Mouse (Mus musculus) intestine, postnatal 0 days (tissue): ENCODE results near the gene Itgb1bp1. TPM values are rescaled to one million over a fixed set of nuclear protein-coding genes. Genes with fewer than 3 reads are reported as not detected.

Experiments
- ATAC-seq: fragments of 200-750 bp; cut with Nextera tagmentation; 2 replicates; pipeline ENCODE4 v1.8.0; 2017; ENCODE audit warnings: mild to moderate bottlenecking, moderate TSS enrichment, moderate library complexity
- H3K27ac ChIP-seq: fragments of 300-500 bp; sonication (generic); 2 replicates; pipeline ENCODE4 v1.5.1; 2014; ENCODE audit warnings: mild to moderate bottlenecking, low read depth, low read length, moderate library complexity
- H3K27me3 ChIP-seq: fragments of 300-500 bp; sonication (generic); replicated peaks from 2 replicates; pipeline ENCODE4 v1.6.1; 2014; ENCODE audit warnings: low read length, mixed read lengths; ENCODE audit not compliant: control insufficient read depth, insufficient read depth
- H3K36me3 ChIP-seq: fragments of 300-500 bp; sonication (generic); 2 replicates; pipeline ENCODE4 v1.6.1; 2014; ENCODE audit warnings: mild to moderate bottlenecking, moderate library complexity; ENCODE audit not compliant: control insufficient read depth, insufficient read depth
- H3K4me1 ChIP-seq: fragments of 300-500 bp; sonication (generic); replicated peaks from 2 replicates; pipeline ENCODE4 v1.6.1; 2014; ENCODE audit warnings: antibody characterized with exemption, low read length, mixed read lengths; ENCODE audit not compliant: control insufficient read depth, insufficient read depth
- H3K4me2 ChIP-seq: fragments of 300-500 bp; sonication (generic); replicated peaks from 2 replicates; pipeline ENCODE4 v1.6.1; 2014; ENCODE audit warnings: low read depth, mild to moderate bottlenecking, moderate library complexity
- H3K4me3 ChIP-seq: fragments of 300-500 bp; sonication (generic); 2 replicates; pipeline ENCODE4 v1.5.1; 2014; ENCODE audit warnings: low read depth, low read length
- H3K9ac ChIP-seq: fragments of 300-500 bp; sonication (generic); 2 replicates; pipeline ENCODE4 v1.6.1; 2014; ENCODE audit warnings: mild to moderate bottlenecking, low read depth, low read length
- H3K9me3 ChIP-seq: fragments of 300-500 bp; sonication (generic); 2 replicates; pipeline ENCODE4 v1.6.1; 2016; ENCODE audit warnings: mixed run types; ENCODE audit not compliant: control insufficient read depth
- CTCF ChIP-seq: sonication (generic); IDR thresholded peaks from 2 replicates; pipeline ENCODE4 v1.5.1; 2016; ENCODE audit warnings: low read depth, mild to moderate bottlenecking, control low read depth, antibody characterized with exemption, moderate library complexity
- WGBS: fragments of 180-500 bp; shearing (Covaris S2); extraction: QIAGEN DNeasy Blood & Tissue Kit; methylation state at CpG from one replicate; pipeline ENCODE4 v1.1.7; 2014; 5-methylcytosine and 5-hydroxymethylcytosine counted together
- polyA plus RNA-seq: library from polyadenylated mRNA; unstranded; fragments of >200 nt; fragmentation: Nextera tagmentation; extraction: Ambion mirVana; gene quantifications from 2 replicates; pipeline ENCODE4 v1.2.1, GENCODE M21; 2015

Gene Itgb1bp1
- polyA plus RNA-seq, 1 experiment from 2014 or later: 34.4 TPM

- H3K27ac ChIP-seq: no peak overlapping the region
- TF ChIP-seq CTCF: no peak
- H3K27me3 ChIP-seq: no peaks in the 10 kb centered on the region
- H3K36me3 ChIP-seq: peaks cover 22% of the 10 kb centered on the region
- H3K4me3 ChIP-seq: no peak overlapping the region
- H3K4me2 ChIP-seq: no peak overlapping the region
- H3K4me1 ChIP-seq: 0 out of 2 replicates have a peak, but pooled peaks cover 3% of the 10 kb centered on the region
- no peak overlapping the region for H3K9ac ChIP-seq
- 81% methylated on average over 3 of the region's 3 CpGs for WGBS
- no peaks in the 10 kb centered on the region for H3K9me3 ChIP-seq
- no peak for ATAC-seq
These were observed 44.1 kb downstream of the Itgb1bp1 start for GRCm38 (mm10) chr12:21241965-21242364.

- WGBS: 74% methylated on average over 2 of the region's 2 CpGs
- Histone ChIP-seq H3K9me3 (no peaks in the 10 kb centered on the region), H3K4me2 (no peak overlapping the region), H3K4me1 (no peaks in the 10 kb centered on the region), H3K4me3 (no peak overlapping the region), H3K36me3 (peaks cover 19% of the 10 kb centered on the region), H3K27ac (no peak overlapping the region), H3K27me3 (no peaks in the 10 kb centered on the region), H3K9ac (no peak overlapping the region)
- TF ChIP-seq CTCF: no peak
- peak; percentile 69 for ATAC-seq
These were observed 51.5 kb downstream of the Itgb1bp1 start for GRCm38 (mm10) chr12:21234560-21234959.

GRCm38 (mm10) chr12:21233727-21234126 lies 52.4 kb downstream of the Itgb1bp1 start:
- Histone ChIP-seq H3K27me3 (no peaks in the 10 kb centered on the region), H3K4me3 (no peak overlapping the region), H3K27ac (no peak overlapping the region), H3K36me3 (peaks cover 10% of the 10 kb centered on the region), H3K4me1 (no peaks in the 10 kb centered on the region), H3K9ac (no peak overlapping the region), H3K9me3 (no peaks in the 10 kb centered on the region), H3K4me2 (no peak overlapping the region)
- no peak for TF ChIP-seq CTCF
- no peak for ATAC-seq
- 89% methylated on average over 7 of the region's 7 CpGs for WGBS

GRCm38 (mm10) chr12:21229076-21229918 lies 56.8 kb downstream of the Itgb1bp1 start:
- ATAC-seq: no peak
- no peak overlapping the region for H3K9ac ChIP-seq
- H3K27me3 ChIP-seq: no peaks in the 10 kb centered on the region
- no peak overlapping the region for H3K4me3 ChIP-seq
- no peak overlapping the region for H3K27ac ChIP-seq
- no peak for TF ChIP-seq CTCF
- 69% methylated on average over 17 of the region's 17 CpGs for WGBS
- H3K4me2 ChIP-seq: no peak overlapping the region
- 0 out of 2 replicates have a peak, but pooled peaks cover 4% of the 10 kb centered on the region for H3K4me1 ChIP-seq
- H3K9me3 ChIP-seq: no peaks in the 10 kb centered on the region
- H3K36me3 ChIP-seq: no peaks in the 10 kb centered on the region

GRCm38 (mm10) chr12:21228650-21229049 lies 57.4 kb downstream of the Itgb1bp1 start:
- ATAC-seq: no peak
- Histone ChIP-seq H3K9me3 (no peaks in the 10 kb centered on the region), H3K4me3 (no peak overlapping the region), H3K9ac (no peak overlapping the region), H3K4me1 (0 out of 2 replicates have a peak, but pooled peaks cover 4% of the 10 kb centered on the region), H3K36me3 (no peaks in the 10 kb centered on the region), H3K4me2 (no peak overlapping the region), H3K27ac (no peak overlapping the region), H3K27me3 (no peaks in the 10 kb centered on the region)
- 83% methylated on average over 4 of the region's 4 CpGs for WGBS
- TF ChIP-seq CTCF: no peak

GRCm38 (mm10) chr12:21227076-21227980 lies 58.8 kb downstream of the Itgb1bp1 start:
- H3K27me3 ChIP-seq: no peaks in the 10 kb centered on the region
- H3K4me3 ChIP-seq: no peak overlapping the region
- peak overlapping the region; percentile 52 for H3K27ac ChIP-seq
- TF ChIP-seq CTCF: peak; percentile 63
- ATAC-seq: peak; percentile 89
- H3K9me3 ChIP-seq: no peaks in the 10 kb centered on the region
- H3K4me1 ChIP-seq: 0 out of 2 replicates have a peak, but pooled peaks cover 4% of the 10 kb centered on the region
- no peaks in the 10 kb centered on the region for H3K36me3 ChIP-seq
- H3K9ac ChIP-seq: no peak overlapping the region
- no peak overlapping the region; the same call in 1 of the 2 replicates for H3K4me2 ChIP-seq
- 34% methylated on average over 6 of the region's 6 CpGs for WGBS
